Mouse (Mus musculus) layer of hippocampus, adult 2 months (tissue): ENCODE measurements around the gene Ccdc141. TPM values are rescaled to one million over a fixed set of nuclear protein-coding genes. Genes with fewer than 3 reads are reported as not detected.

ENCODE experiments used
- DNase-seq, 2 experiments: peaks; one replicate each; pipeline ENCODE4 v3.0.0; 2022; ENCODE audit warnings: low spot score in 2 of 2
- H3K27ac ChIP-seq: fragments of 200-600 bp; 2 replicates; pipeline ENCODE4 v1.8.1; 2022
- H3K4me3 ChIP-seq: fragments of 200-600 bp; 2 replicates; pipeline ENCODE4 v1.8.1; 2022; ENCODE audit warnings: mild to moderate bottlenecking
- CTCF ChIP-seq: fragments of 200-600 bp; conservative IDR thresholded peaks from 2 replicates; pipeline ENCODE4 v1.8.1; 2022; ENCODE audit warnings: antibody characterized with exemption, mild to moderate bottlenecking, moderate library complexity
- microRNA-seq, 2 experiments: library from miRNA; unstranded; fragments of <30 nt; microRNA quantifications; one replicate each; pipeline ENCODE4 v1.2.0; 2021
- total RNA-seq, 2 experiments: library from RNA; stranded (reverse); gene quantifications; 2 replicates each; pipeline ENCODE4 v1.2.3; 2021

Gene Ccdc141
- total RNA-seq, 2 experiments from 2014 or later, result 17.1 to 27.7 TPM

DNA sequence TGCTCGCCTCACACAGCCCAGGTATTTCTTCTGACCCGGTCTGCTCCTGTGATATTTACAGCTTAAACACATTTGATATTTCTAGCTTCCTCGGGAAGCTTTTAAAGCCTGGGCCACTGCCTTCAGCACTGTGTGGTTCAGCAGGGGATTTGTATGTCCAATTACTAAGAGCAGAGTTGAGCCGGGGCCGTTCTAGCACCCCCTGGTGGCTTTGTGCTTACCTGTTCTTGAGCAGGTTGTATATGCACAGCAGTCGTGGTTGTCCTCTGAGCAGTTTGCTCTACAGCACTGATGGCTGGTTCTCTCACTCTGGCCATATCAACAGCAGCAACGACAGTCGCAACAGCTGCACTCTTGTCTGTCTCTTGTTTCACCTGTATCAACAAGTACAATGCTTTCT lies 201.5 kb downstream of the Ccdc141 start:
- peak; percentile 52 to 82 for DNase-seq
- Histone ChIP-seq H3K27ac (no peak overlapping the region), H3K4me3 (no peak overlapping the region)
- TF ChIP-seq CTCF, result peak; percentile 88

DNA sequence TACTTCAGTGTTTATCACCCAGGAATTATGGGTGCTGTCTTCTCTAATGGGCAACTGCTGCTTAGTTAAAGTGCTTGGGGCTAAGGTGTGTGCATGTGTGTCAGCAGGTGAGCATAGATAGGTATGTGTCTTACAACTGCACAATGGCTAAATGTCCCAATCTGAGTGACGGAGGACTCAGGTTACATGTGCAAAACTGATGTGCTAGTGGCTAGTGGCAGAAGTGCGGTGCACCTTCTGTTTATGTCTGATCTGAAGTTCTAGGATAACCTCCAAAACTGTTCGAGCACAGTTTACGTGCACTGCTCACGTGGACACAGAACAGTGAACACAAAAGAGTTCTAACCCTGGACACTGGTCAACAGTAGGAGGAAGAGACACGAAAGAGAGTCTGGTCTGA lies 203.9 kb downstream of the Ccdc141 start:
- TF ChIP-seq CTCF, result no peak
- Histone ChIP-seq H3K4me3 (no peak overlapping the region), H3K27ac (no peak overlapping the region)
- DNase-seq, result no peak

DNA sequence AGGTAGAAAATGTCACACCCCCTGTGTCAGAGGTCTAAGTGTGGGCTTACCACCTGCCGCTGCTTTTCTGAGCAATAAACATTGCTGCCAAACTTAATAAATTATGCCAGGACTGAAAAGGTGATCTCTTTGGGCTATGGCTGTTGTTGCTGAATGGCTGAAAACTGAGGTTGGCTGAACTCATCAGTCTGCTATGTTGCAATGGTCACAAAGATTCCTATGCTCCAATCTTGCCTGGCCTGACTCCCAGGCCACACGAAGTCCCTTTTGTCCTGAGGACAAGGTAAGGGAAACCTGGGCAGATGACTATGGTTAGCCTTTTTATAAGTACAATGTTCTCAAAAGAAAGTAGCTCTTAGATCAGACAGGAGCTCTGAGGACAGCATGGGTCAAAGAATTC lies 204.4 kb downstream of the Ccdc141 start:
- no peak for TF ChIP-seq CTCF
- DNase-seq, result no peak
- no peak overlapping the region for H3K27ac ChIP-seq
- no peak overlapping the region for H3K4me3 ChIP-seq

DNA sequence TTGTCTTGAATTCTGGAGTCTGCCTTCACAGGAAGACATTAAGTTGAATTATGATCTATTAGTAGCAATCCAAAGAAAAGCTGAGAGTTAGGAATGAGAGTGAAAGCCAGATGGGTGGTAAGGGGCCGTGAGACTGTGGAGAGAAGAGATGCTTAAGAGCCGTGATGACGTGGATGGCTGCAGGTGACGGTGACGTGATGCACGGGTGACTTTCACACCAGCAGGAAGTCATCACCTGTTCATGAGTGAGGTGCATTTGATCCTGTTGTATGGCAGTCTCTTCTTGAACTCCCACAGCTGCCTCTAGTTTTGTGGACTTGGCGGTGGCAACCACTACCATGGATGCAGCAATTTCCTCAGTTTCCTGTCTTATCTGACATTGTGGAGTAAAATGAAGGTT lies 204.9 kb downstream of the Ccdc141 start:
- no peak for TF ChIP-seq CTCF
- no peak for DNase-seq
- H3K27ac ChIP-seq, result no peak overlapping the region
- no peak overlapping the region for H3K4me3 ChIP-seq

DNA sequence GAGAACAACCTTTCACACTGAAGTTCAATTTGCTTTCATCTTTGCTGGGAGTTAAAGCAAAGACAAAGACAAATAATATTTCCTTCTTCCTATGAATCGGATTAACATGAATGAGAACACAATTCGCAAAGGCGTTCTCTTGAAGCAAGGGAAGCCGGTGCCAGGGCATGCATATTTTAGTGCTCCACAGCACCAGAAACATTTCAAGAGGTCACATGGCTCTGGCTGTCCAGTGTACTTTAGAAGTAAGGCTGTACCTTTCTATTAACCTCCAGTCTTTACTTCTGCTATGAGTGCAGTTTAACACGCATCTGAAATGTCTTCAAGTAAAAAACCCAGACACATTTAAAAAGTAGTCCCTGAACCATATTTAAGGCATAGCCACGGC lies 208.4 kb downstream of the Ccdc141 start:
- Histone ChIP-seq H3K4me3 (no peak overlapping the region), H3K27ac (no peak overlapping the region)
- no peak for DNase-seq
- TF ChIP-seq CTCF, result no peak

DNA sequence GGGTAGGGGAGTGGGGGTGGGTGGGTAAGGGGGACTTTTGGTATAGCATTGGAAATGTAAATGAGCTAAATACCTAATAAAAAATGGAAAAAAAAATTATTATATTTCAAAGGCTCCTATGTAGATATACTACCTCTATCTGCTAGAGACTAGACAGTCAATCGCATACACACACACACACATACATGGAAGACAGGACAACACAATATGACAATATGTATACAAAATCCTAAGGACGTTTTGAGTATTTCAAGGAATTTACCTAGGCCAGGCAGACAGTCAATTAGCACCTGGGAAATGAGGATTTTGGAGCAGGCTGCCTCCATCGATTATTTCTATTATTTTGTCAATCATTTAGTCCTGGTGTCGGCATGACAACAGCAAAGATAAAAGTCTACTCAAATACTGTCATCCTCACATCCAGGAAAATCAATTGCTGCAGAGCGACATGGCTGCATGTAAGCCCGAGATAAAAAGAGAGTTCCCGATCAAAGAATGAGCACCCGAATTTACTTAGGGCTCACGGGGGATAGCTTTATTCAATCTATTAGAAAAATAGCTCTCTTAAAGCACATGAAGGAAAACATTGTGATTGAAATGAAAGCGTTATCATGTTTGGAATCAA lies 208.9 kb downstream of the Ccdc141 start:
- H3K4me3 ChIP-seq, result no peak overlapping the region
- no peak for TF ChIP-seq CTCF

More for the DNA sequence above, 208.9 kb downstream of the Ccdc141 start:
- H3K27ac ChIP-seq, result no peak overlapping the region
- no peak for DNase-seq

Small RNA genes lying within 50 kb of the gene (microRNA-seq; reads per million reads assigned to microRNA genes)
- 0 reads per million in 2 experiments for gene Gm44360

Other genes starting within 250 kb of the Ccdc141 start
- gene Ttn, start 188.1 kb downstream of the Ccdc141 start, total RNA-seq, result 1 to 10 TPM in 1 of 2 experiments, under 1 TPM in 1; 0.54 to 1.1 TPM
- 10 to 100 TPM; 36.6 to 40.2 TPM for gene Sestd1, start 110.0 kb upstream of the Ccdc141 start, total RNA-seq